Mouse (Mus musculus) limb, embryonic 13.5 days (tissue): Measurements from ENCODE around the gene Ssh1. TPM values are rescaled to one million over a fixed set of nuclear protein-coding genes. Genes with fewer than 3 reads are reported as not detected.

Experiments
- ATAC-seq: fragments of 200-750 bp; cut with Nextera tagmentation; 2 replicates; pipeline ENCODE4 v1.8.0; 2017; ENCODE audit warnings: low read depth, moderate number of reproducible peaks, moderate TSS enrichment; ENCODE audit not compliant: low FRiP score
- H3K27ac ChIP-seq: fragments of 300-500 bp; sonication (generic); 2 replicates; pipeline ENCODE4 v1.5.1; 2015; ENCODE audit warnings: inconsistent platforms, mild to moderate bottlenecking, moderate library complexity
- H3K27me3 ChIP-seq: fragments of 300-500 bp; sonication (generic); 2 replicates; pipeline ENCODE4 v1.6.1; 2015; ENCODE audit warnings: mild to moderate bottlenecking, inconsistent platforms
- H3K36me3 ChIP-seq: fragments of 300-500 bp; sonication (generic); 2 replicates; pipeline ENCODE4 v1.6.1; 2015; ENCODE audit warnings: inconsistent platforms, mild to moderate bottlenecking, moderate library complexity
- H3K4me1 ChIP-seq: fragments of 300-500 bp; sonication (generic); 2 replicates; pipeline ENCODE4 v1.6.1; 2015; ENCODE audit warnings: inconsistent platforms
- H3K4me2 ChIP-seq: fragments of 300-500 bp; sonication (generic); replicated peaks from 2 replicates; pipeline ENCODE4 v1.6.1; 2015; ENCODE audit warnings: inconsistent platforms, mild to moderate bottlenecking, moderate library complexity
- H3K4me3 ChIP-seq: fragments of 300-500 bp; sonication (generic); 2 replicates; pipeline ENCODE4 v1.5.1; 2015; ENCODE audit warnings: moderate library complexity, mild to moderate bottlenecking, inconsistent platforms
- H3K9ac ChIP-seq: fragments of 300-500 bp; sonication (generic); 2 replicates; pipeline ENCODE4 v1.6.1; 2015; ENCODE audit warnings: mild to moderate bottlenecking, inconsistent platforms
- H3K9me3 ChIP-seq: fragments of 300-500 bp; sonication (generic); 2 replicates; pipeline ENCODE4 v1.6.1; 2016; ENCODE audit warnings: inconsistent platforms
- WGBS: fragments of 180-500 bp; shearing (Covaris S2); methylation state at CpG from one replicate; pipeline ENCODE4 v1.1.7; 2015; 5-methylcytosine and 5-hydroxymethylcytosine counted together
- polyA plus RNA-seq: library from polyadenylated mRNA; unstranded; fragments of >200 nt; fragmentation: Nextera tagmentation; extraction: Ambion mirVana; gene quantifications from 2 replicates; pipeline ENCODE4 v1.2.1, GENCODE M21; 2015

The Ssh1 gene
- polyA plus RNA-seq, 1 experiment from 2014 or later = 18.7 TPM

GRCm38 (mm10) chr5:113990593-113990992 lies 3.1 kb downstream of the Ssh1 start:
- Histone ChIP-seq H3K4me1 (peaks cover 46% of the 10 kb centered on the region), H3K4me3 (no peak overlapping the region), H3K27ac (no peak overlapping the region), H3K4me2 (no peak overlapping the region), H3K9me3 (no peaks in the 10 kb centered on the region), H3K9ac (no peak overlapping the region), H3K36me3 (peaks cover 20% of the 10 kb centered on the region), H3K27me3 (no peaks in the 10 kb centered on the region)
- ATAC-seq = no peak
- WGBS = 84% methylated on average over 5 of the region's 5 CpGs

GRCm38 (mm10) chr5:113989437-113990024 lies 4.2 kb downstream of the Ssh1 start:
- H3K4me2 ChIP-seq = no peak overlapping the region
- H3K36me3 ChIP-seq = peaks cover 24% of the 10 kb centered on the region
- peaks cover 44% of the 10 kb centered on the region for H3K4me1 ChIP-seq
- no peaks in the 10 kb centered on the region for H3K27me3 ChIP-seq
- no peak overlapping the region for H3K4me3 ChIP-seq
- no peak overlapping the region for H3K27ac ChIP-seq
- no peaks in the 10 kb centered on the region for H3K9me3 ChIP-seq
- 88% methylated on average over 20 of the region's 20 CpGs for WGBS
- no peak overlapping the region for H3K9ac ChIP-seq
- ATAC-seq = no peak

GRCm38 (mm10) chr5:113986182-113986961 lies 7.3 kb downstream of the Ssh1 start:
- H3K4me1 ChIP-seq = peaks cover 24% of the 10 kb centered on the region
- ATAC-seq = no peak
- H3K36me3 ChIP-seq = peaks cover 38% of the 10 kb centered on the region
- H3K27ac ChIP-seq = 0 out of 2 replicates have a peak overlapping the region, but pooled peaks have one; percentile 33
- H3K4me3 ChIP-seq = no peak overlapping the region
- H3K9ac ChIP-seq = no peak overlapping the region
- WGBS = 24% methylated on average over 9 of the region's 9 CpGs
- no peak overlapping the region for H3K4me2 ChIP-seq
- H3K9me3 ChIP-seq = no peaks in the 10 kb centered on the region
- no peaks in the 10 kb centered on the region for H3K27me3 ChIP-seq

GRCm38 (mm10) chr5:113985737-113986136 lies 8.0 kb downstream of the Ssh1 start:
- Histone ChIP-seq H3K9me3 (no peaks in the 10 kb centered on the region), H3K4me3 (no peak overlapping the region), H3K4me2 (no peak overlapping the region), H3K27ac (0 out of 2 replicates have a peak overlapping the region, but pooled peaks have one; percentile 33), H3K4me1 (peaks cover 19% of the 10 kb centered on the region), H3K27me3 (no peaks in the 10 kb centered on the region), H3K36me3 (peaks cover 41% of the 10 kb centered on the region), H3K9ac (no peak overlapping the region; the same call in 1 of the 2 replicates)
- 45% methylated on average over 2 of the region's 2 CpGs for WGBS
- ATAC-seq = no peak

- no peak overlapping the region for H3K4me3 ChIP-seq
- H3K27me3 ChIP-seq = no peaks in the 10 kb centered on the region
- H3K27ac ChIP-seq = no peak overlapping the region
- 91% methylated on average over 13 of the region's 13 CpGs for WGBS
- no peaks in the 10 kb centered on the region for H3K9me3 ChIP-seq
- H3K9ac ChIP-seq = no peak overlapping the region
- ATAC-seq = no peak
- H3K4me2 ChIP-seq = no peak overlapping the region
- peaks cover 36% of the 10 kb centered on the region for H3K36me3 ChIP-seq
- H3K4me1 ChIP-seq = peaks cover 20% of the 10 kb centered on the region
Observed at GRCm38 (mm10) chr5:113984025-113984740, 9.5 kb downstream of the Ssh1 start.

GRCm38 (mm10) chr5:113983541-113983940 lies 10.2 kb downstream of the Ssh1 start:
- peaks cover 31% of the 10 kb centered on the region for H3K36me3 ChIP-seq
- H3K4me3 ChIP-seq = no peak overlapping the region
- 59% methylated on average over 6 of the region's 6 CpGs for WGBS
- peaks cover 20% of the 10 kb centered on the region for H3K4me1 ChIP-seq
- H3K27me3 ChIP-seq = no peaks in the 10 kb centered on the region
- H3K27ac ChIP-seq = no peak overlapping the region
- ATAC-seq = no peak
- no peak overlapping the region for H3K4me2 ChIP-seq
- H3K9me3 ChIP-seq = no peaks in the 10 kb centered on the region
- H3K9ac ChIP-seq = no peak overlapping the region

GRCm38 (mm10) chr5:113981843-113982242 lies 11.9 kb downstream of the Ssh1 start:
- 76% methylated on average over 8 of the region's 8 CpGs for WGBS
- Histone ChIP-seq H3K27me3 (no peaks in the 10 kb centered on the region), H3K27ac (no peak overlapping the region), H3K4me3 (no peak overlapping the region), H3K4me1 (peaks cover 24% of the 10 kb centered on the region), H3K4me2 (no peak overlapping the region), H3K9me3 (no peaks in the 10 kb centered on the region), H3K36me3 (peaks cover 40% of the 10 kb centered on the region), H3K9ac (no peak overlapping the region)
- no peak for ATAC-seq

- Histone ChIP-seq H3K9ac (no peak overlapping the region), H3K36me3 (peaks cover 40% of the 10 kb centered on the region), H3K4me3 (no peak overlapping the region), H3K4me1 (peaks cover 21% of the 10 kb centered on the region), H3K27me3 (no peaks in the 10 kb centered on the region), H3K27ac (no peak overlapping the region), H3K4me2 (no peak overlapping the region), H3K9me3 (no peaks in the 10 kb centered on the region)
- WGBS = 86% methylated on average over 6 of the region's 6 CpGs
- no peak for ATAC-seq
Observed at GRCm38 (mm10) chr5:113981171-113981570, 12.5 kb downstream of the Ssh1 start.

- Histone ChIP-seq H3K27ac (0 out of 2 replicates have a peak overlapping the region, but pooled peaks have one; percentile 6), H3K9me3 (no peaks in the 10 kb centered on the region), H3K9ac (no peak overlapping the region), H3K27me3 (no peaks in the 10 kb centered on the region), H3K4me1 (peaks cover 20% of the 10 kb centered on the region), H3K4me3 (no peak overlapping the region), H3K4me2 (no peak overlapping the region), H3K36me3 (peaks cover 35% of the 10 kb centered on the region)
- WGBS = 73% methylated on average over 1 of the region's 1 CpGs
- ATAC-seq = no peak
Observed at GRCm38 (mm10) chr5:113980511-113980910, 13.2 kb downstream of the Ssh1 start.

- H3K27me3 ChIP-seq = no peaks in the 10 kb centered on the region
- 77% methylated on average over 8 of the region's 8 CpGs for WGBS
- H3K27ac ChIP-seq = peak overlapping the region; percentile 53
- H3K4me2 ChIP-seq = no peak overlapping the region
- peaks cover 49% of the 10 kb centered on the region for H3K4me1 ChIP-seq
- ATAC-seq = no peak
- H3K9me3 ChIP-seq = no peaks in the 10 kb centered on the region
- H3K9ac ChIP-seq = no peak overlapping the region
- no peak overlapping the region for H3K4me3 ChIP-seq
- H3K36me3 ChIP-seq = peaks cover 25% of the 10 kb centered on the region
Observed at GRCm38 (mm10) chr5:113977309-113977708, 16.4 kb downstream of the Ssh1 start.

- Histone ChIP-seq H3K27ac (no peak overlapping the region), H3K9me3 (no peaks in the 10 kb centered on the region), H3K4me3 (no peak overlapping the region), H3K4me1 (peaks cover 51% of the 10 kb centered on the region), H3K9ac (no peak overlapping the region), H3K27me3 (no peaks in the 10 kb centered on the region), H3K36me3 (peaks cover 20% of the 10 kb centered on the region), H3K4me2 (no peak overlapping the region)
- 81% methylated on average over 8 of the region's 8 CpGs for WGBS
- ATAC-seq = no peak
Observed at GRCm38 (mm10) chr5:113976597-113976996, 17.1 kb downstream of the Ssh1 start.

- Histone ChIP-seq H3K9ac (no peak overlapping the region), H3K9me3 (no peaks in the 10 kb centered on the region), H3K36me3 (peaks cover 14% of the 10 kb centered on the region), H3K4me3 (no peak overlapping the region), H3K27ac (no peak overlapping the region), H3K4me1 (peaks cover 51% of the 10 kb centered on the region), H3K4me2 (no peak overlapping the region), H3K27me3 (no peaks in the 10 kb centered on the region)
- WGBS = 63% methylated on average over 9 of the region's 9 CpGs
- no peak for ATAC-seq
Observed at GRCm38 (mm10) chr5:113975538-113976215, 18.0 kb downstream of the Ssh1 start.
